ENCODE assay signal across 8 mouse cellular contexts in the genomic region with DNA sequence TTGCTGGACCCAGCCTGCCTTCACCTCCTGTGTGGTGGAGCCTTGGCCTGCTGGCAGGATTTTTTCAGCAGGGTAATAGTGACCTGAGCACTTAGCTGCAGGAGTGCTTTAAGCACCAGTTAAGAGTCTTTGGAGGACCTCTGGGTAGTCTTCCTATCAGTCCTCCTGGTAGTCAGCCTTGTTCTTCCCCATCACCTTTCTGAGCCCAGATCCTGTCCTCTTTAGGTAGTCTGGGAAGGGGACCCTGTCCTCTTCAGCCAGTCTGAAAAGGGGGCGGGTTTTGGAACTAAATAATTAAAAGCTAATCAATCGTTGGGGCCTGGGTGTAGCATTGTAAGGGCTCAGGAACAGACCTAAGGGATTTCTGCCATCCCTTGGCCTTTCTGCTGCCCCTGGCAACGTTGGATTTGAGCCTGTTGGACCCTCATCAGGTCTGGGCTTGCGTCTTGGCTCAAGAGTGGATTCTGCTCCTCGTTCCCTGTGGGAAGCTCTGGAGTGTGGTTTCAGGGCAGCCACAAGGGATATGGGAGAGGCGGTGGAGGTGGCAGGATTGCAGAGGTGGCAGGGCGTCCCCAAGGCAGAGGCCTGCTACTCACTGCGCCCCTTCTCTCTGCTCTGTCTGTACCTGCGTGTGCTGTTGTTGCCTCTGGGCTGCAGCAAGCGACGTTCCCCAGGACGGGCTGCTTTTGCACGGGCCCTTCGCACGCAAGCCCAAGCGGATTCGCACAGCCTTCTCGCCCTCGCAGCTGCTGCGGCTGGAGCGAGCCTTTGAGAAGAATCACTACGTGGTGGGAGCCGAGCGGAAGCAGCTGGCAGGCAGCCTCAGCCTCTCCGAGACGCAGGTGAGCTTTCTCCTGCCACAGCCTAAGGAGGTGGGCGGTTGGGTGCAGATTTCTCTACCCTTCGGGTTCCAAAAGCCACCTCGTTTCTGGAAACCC. TPM values are rescaled to one million over a fixed set of nuclear protein-coding genes. Genes with fewer than 3 reads are reported as not detected.
DNase-seq lines count a peak whose midpoint lies in the region; ATAC-seq lines count a peak whose summit lies in the region.

No protein-coding gene starts in this region.

- no peaks in the 10 kb centered on the region; the same call in 1 of the 2 replicates for H3K36me3 ChIP-seq in forebrain, embryonic 11.5 days (ENCODE audit: control insufficient read depth, insufficient read depth, low read length)
- H3K36me3 ChIP-seq in limb, embryonic 12.5 days: no peaks in the 10 kb centered on the region

- peak overlapping the region; percentile 59 for H3K4me3 ChIP-seq in forebrain, embryonic 11.5 days (ENCODE audit: low read depth, low read length)
- H3K4me3 ChIP-seq in limb, embryonic 12.5 days (replicated peaks): peak overlapping the region; percentile 21

- H3K9ac ChIP-seq in forebrain, embryonic 11.5 days (ENCODE audit: low read length): peak overlapping the region; percentile 53
- 0 out of 2 replicates have a peak overlapping the region, but pooled peaks have one; percentile 31 for H3K9ac ChIP-seq in limb, embryonic 12.5 days (replicated peaks)

- no peak for ATAC-seq in forebrain, embryonic 11.5 days (replicated peaks; ENCODE audit: low FRiP score)
- no peak for ATAC-seq in limb, embryonic 12.5 days (ENCODE audit: insufficient number of reproducible peaks, insufficient read depth, low FRiP score, low TSS enrichment, low read depth)

- no peaks in the 10 kb centered on the region for H3K9me3 ChIP-seq in forebrain, embryonic 11.5 days (ENCODE audit: control insufficient read depth, low read length)
- no peaks in the 10 kb centered on the region for H3K9me3 ChIP-seq in limb, embryonic 12.5 days

- peaks cover 16% of the 10 kb centered on the region; the same call in 1 of the 2 replicates for H3K4me1 ChIP-seq in forebrain, embryonic 11.5 days (replicated peaks; ENCODE audit: control insufficient read depth, insufficient read depth, low read length)
- peaks cover 21% of the 10 kb centered on the region for H3K4me1 ChIP-seq in limb, embryonic 12.5 days (replicated peaks)

- intact Hi-C loops in left cerebral cortex, postnatal 10 days (cut with DNase I): no loop called here

- H3K4me2 ChIP-seq in forebrain, embryonic 11.5 days (ENCODE audit: low read depth, low read length, severe bottlenecking): peak overlapping the region; percentile 64
- peak overlapping the region; percentile 39 for H3K4me2 ChIP-seq in limb, embryonic 12.5 days

- peaks cover 60% of the 10 kb centered on the region for H3K27me3 ChIP-seq in forebrain, embryonic 11.5 days (ENCODE audit: control insufficient read depth, insufficient read depth, low read length)
- H3K27me3 ChIP-seq in limb, embryonic 12.5 days: peaks cover 92% of the 10 kb centered on the region

- peak; percentile 40 to 66 for DNase-seq in layer of hippocampus, postnatal 14 days (ENCODE audit: low spot score in 2 of 2)
- no peak for DNase-seq in layer of hippocampus, adult 9-10 months (ENCODE audit: low spot score)
- peak; percentile 57 for DNase-seq in forebrain, embryonic 11.5 days (ENCODE audit: low spot score)
- peak; percentile 59 to 64 for DNase-seq in thymus, postnatal 10 days (ENCODE audit: low spot score in 2 of 2)
- DNase-seq in left cerebral cortex, postnatal 10 days (ENCODE audit: extremely low spot score in 1 of 2, low spot score in 2 of 2): no peak
- no peak for DNase-seq in testis, postnatal 14 days (ENCODE audit: low spot score)
- no peak for DNase-seq in kidney, adult 8-10 months

- 5% methylated on average over 29 of the region's 29 CpGs for WGBS in forebrain, embryonic 11.5 days
- 3% methylated on average over 29 of the region's 29 CpGs for WGBS in limb, embryonic 12.5 days

- no peak overlapping the region for H3K27ac ChIP-seq in forebrain, embryonic 11.5 days (ENCODE audit: low read depth, low read length)
- H3K27ac ChIP-seq in limb, embryonic 12.5 days: no peak overlapping the region

RNA-seq across cellular contexts. Expression of a gene that starts 6.4 kb away (rescaled TPM):
- total RNA-seq in layer of hippocampus, postnatal 14 days (2021): 10 to 100 TPM; 22.8 to 22.9 TPM
- 63.5 and 67.2 TPM in 2 replicates for polyA plus RNA-seq in forebrain, embryonic 11.5 days (2014; fragmentation: Nextera tagmentation; extraction: Ambion mirVana)
- polyA plus RNA-seq in limb, embryonic 12.5 days (2016; fragmentation: Nextera tagmentation; extraction: Ambion mirVana): 1.5 TPM in 2 replicates
- total RNA-seq in left cerebral cortex, postnatal 10 days (2021): 10 to 100 TPM; 40.6 to 46.0 TPM

RNA-seq across cellular contexts. Expression of a gene that starts 56.1 kb away (rescaled TPM):
- total RNA-seq in layer of hippocampus, postnatal 14 days (2021): 10 to 100 TPM; 42.1 to 49.3 TPM
- polyA plus RNA-seq in forebrain, embryonic 11.5 days (2014; fragmentation: Nextera tagmentation; extraction: Ambion mirVana): 65.3 and 74.2 TPM in 2 replicates
- polyA plus RNA-seq in limb, embryonic 12.5 days (2016; fragmentation: Nextera tagmentation; extraction: Ambion mirVana): 36.5 and 49.8 TPM in 2 replicates
- total RNA-seq in left cerebral cortex, postnatal 10 days (2021): 10 to 100 TPM; 39.0 to 41.6 TPM

Comparison
In these comparisons a context has a peak if more than half of its experiments do, and no peak if none do; other contexts are left out.
1. DNase-seq: peak in layer of hippocampus, postnatal 14 days (2 of 2), forebrain, embryonic 11.5 days (single experiment) and thymus, postnatal 10 days (2 of 2); none in layer of hippocampus, adult 9-10 months (single experiment), left cerebral cortex, postnatal 10 days (0 of 2), testis, postnatal 14 days (single experiment) and kidney, adult 8-10 months (0 of 2).